Mouse (Mus musculus) megakaryocyte-erythroid progenitor cell, adult 5-6 weeks (primary cell): Measurements from ENCODE around the gene Pla2g4d. TPM values are rescaled to one million over a fixed set of nuclear protein-coding genes. Genes with fewer than 3 reads are reported as not detected.

Experiments
- ATAC-seq: replicated peaks from 2 replicates; pipeline ENCODE4 v1.8.0; 2016; ENCODE audit warnings: mild to moderate bottlenecking, inconsistent platforms; ENCODE audit not compliant: severe bottlenecking, poor library complexity, low FRiP score, low TSS enrichment
- total RNA-seq, 2 experiments: library from RNA; stranded (forward) in 1 of 2; stranded (reverse) in 1 of 2; fragments of 200-1000, 215-1000 nt in 1 of 2; fragments of >200 nt in 1 of 2; fragmentation: Nextera tagmentation in 1 of 2; gene quantifications; 2 replicates each; pipeline ENCODE4 v1.2.3; 2014 to 2017

Gene Pla2g4d
- total RNA-seq (2014; fragmentation: Nextera tagmentation) (not detected in 2 replicates), total RNA-seq (2017) (not detected in 2 replicates)

DNA sequence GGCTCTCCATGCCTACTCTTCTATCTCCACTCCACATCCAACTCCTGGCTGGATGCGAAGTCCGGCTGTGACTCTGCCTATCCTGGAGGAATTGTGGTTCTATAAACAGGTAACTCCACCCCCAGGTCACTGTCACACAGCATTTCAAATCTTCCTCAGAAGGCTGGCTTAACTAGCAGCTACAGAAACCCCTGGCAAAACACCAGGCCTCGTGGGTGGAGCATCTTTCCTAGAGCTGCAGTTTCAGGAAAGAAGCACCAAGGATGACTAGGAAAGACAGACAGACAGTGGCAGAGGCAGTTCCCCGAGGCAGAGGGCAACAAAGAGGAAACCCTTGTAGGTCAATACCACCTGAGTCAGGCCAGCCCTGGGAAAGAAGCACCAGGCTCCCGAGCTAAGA lies at the start of gene Pla2g4d:
Pla2g4d (minus strand) TSS at position 203 of the 400 bp plus-strand sequence.
- no peak for ATAC-seq

DNA sequence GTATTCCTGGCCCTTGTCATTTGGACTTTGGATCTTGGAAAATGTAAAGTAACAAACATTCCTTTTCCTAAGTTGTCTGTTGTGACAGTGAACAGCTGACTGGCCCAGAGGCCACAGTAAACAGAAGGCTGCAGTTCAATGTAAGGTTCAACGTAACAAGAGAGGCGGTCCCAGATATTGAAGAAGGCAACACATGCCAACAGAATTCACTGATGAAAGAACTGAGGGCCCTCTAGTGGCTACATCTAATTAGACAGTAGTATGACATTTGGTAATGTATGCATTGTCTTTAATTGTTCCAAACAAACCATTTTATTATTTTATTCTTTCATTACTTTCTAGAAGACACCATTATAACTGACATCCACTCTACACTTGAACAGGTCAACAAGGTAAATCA lies 48.9 kb upstream of the Pla2g4d start:
- ATAC-seq: no peak

DNA sequence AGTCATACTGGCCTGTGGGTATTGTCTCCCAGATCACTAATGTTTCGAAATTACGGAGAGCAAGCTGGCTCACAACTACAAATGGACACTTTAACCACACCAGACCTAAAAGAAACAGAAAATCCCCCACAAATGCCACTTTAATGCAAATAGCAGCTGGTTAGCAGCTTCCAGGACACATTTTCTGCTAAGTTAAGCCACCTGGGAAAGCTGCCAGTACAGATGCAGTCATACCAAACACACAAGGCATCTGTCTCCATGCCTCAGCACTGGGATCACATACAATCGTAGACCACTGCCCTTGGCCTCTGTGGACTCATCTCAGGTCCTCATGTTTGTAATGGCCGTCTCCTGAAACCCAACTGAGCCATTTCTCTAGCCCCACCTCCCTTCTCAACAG lies 42.6 kb upstream of the Pla2g4d start:
- ATAC-seq: no peak

DNA sequence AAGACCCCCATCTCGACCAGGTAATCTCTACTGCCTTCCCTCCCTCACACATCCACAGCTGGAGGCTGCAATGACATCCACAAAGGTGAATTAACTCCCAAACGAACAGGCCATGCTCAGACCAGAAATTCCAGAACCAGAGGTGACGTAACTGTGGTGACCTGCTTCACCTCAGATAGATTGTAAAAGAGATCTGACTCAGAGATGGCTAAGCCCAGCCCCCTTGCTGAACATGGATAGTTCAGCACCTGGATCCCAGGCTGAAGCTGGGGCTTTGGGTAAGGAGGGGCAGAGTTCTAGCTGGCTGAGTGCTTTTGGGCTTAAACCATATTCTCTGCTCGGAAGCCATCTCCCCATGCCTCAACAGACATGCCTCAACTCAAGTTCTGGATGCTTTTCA lies 26.1 kb upstream of the Pla2g4d start:
- ATAC-seq: no peak

DNA sequence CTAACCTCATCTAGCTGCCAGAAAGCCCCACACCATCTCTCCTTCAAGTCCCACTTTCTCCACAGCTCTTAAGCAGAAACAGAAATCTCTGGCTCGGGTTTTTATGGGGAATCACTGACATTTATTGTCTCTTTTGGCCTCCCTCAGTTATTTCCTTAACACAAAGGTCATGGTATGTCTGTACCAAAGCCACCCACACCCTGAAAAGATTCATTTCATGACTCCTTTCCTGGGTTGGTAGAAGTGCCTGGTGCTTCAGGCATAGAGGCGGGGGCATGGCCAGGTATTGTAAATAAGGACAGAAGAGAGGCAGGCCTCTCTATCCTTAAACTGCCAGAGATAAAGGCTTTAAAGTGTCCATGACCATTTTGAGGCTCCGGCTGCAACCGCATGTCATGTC lies 25.5 kb upstream of the Pla2g4d start:
- ATAC-seq: no peak

DNA sequence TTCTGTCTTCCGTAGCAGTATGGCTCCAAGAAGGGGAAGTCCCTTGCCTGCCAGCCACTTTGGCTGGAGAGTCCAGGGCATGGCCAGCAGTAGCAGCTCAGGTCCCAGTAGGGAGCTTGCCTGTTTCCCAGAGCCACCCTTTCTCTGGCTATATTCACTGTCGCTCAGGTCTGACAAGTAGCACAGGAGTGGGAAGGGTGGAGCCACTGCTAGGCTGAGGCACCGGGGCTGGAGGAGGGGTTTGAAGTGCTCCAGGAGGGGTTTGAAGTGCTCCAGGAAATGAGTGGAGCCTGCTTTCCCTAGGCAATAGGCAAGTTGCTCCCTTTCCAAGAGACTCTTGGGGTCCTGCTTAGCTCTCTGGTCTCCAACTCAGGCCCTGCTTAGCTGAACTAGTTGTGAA lies 25.0 kb upstream of the Pla2g4d start, which contains the start of gene Pla2g4f:
Pla2g4f (minus strand) TSS at position 190 of the 400 bp plus-strand sequence.
- no peak for ATAC-seq

DNA sequence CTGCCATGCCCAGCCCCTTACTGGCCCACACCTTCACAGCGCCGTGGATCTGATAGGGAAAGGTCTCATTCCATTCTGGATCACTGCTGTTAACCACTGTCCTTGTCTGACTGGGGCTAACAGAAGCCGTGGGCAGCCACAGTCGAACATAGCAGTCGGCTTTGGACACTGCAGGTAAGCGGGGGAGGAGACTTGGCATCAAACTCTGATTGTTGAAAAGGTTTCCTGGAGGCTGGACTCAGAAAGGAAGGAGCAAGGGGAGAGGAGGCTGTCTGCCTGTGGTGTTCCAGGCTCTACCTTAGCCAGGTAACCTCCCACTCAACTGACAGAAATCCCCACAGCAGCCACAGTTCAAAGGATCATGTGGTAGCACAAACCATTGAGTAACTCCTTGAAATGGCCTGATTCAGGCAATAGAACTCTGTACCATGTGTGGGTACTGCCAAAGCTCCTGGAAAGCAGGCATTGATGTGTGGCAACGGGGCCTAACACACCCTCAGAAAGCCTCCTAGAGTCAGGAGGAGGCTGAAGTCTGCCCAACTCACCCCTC lies 23.4 kb upstream of the Pla2g4d start:
- no peak for ATAC-seq

DNA sequence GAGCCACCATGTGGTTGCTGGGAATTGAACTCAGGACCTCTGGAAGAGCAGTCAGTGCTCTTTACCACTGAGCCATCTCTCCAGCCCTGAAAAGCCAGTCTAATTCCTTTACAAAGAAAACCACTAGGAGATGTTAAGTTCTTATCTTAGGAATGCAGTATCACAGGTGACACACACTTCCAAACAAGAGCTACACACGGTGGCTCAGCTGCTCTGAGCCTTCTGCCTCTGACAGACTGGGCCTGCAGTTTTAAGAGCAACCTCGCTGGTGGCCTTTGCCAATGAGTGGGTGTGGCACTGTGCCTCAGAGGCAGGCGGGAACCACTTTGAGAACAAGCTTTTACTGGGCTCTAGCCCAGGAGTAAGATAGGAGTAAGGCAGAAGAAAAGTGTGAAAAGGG lies 15.1 kb upstream of the Pla2g4d start:
- ATAC-seq: peak; percentile 32; the same call in 1 of the 2 replicates

DNA sequence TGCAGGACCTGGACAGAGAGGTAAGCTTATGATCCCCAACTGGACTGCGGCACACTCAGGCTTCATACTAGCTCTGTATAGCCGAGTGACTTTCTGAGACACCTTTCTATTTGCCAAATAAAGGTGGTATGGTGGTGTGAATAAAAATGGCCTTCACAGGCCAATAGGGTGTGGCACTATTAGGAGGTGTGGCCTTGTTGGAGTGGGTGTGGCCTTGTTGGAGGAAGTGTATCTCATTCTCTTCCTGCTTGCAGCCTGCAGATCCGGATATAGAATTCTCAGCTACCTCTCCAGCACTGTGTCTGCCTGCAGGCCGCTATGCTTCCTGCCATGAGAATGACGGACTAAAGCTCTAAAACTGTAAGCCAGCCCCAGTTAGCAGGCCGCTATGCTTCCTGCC lies 12.1 kb upstream of the Pla2g4d start:
- ATAC-seq: no peak

DNA sequence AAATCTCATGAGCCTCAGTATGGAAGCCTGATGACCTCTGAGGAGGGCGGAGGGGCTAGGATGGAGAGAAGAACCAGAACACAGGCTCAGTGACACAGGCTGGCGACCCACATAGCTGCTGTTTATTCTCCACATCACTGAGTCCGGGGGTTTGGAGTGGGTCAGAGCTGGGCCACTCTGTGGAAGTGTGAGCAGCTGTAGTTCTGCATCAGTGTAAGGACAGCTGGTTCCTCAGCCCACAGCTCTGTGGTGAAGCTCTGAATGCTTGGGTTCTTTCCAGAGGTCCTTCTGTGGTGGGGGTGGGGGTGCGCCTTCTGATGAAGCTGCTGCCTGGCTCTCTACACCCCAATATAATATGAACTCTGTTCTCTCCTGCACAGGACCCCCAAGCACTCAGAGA lies 10.9 kb upstream of the Pla2g4d start:
- no peak for ATAC-seq

DNA sequence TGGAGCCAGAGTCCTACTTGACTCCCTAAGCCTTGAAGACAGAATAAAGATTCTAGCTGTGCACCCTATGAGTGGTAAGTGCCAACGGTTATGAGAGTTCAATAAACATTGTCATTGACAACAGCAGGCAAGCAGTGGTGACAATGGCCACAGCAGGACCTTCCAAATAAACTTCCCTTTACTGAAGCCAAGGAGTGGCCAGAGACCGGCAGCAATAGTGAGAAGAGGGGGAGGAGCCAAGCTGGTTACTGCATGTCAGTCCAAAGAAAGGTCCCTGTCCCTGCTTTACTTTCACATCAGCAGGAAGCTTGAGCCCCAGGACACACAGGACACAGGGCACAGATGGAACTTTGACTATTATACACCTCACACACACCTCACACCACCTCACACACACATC lies 7.2 kb upstream of the Pla2g4d start:
- ATAC-seq: no peak; the same call in 1 of the 2 replicates

DNA sequence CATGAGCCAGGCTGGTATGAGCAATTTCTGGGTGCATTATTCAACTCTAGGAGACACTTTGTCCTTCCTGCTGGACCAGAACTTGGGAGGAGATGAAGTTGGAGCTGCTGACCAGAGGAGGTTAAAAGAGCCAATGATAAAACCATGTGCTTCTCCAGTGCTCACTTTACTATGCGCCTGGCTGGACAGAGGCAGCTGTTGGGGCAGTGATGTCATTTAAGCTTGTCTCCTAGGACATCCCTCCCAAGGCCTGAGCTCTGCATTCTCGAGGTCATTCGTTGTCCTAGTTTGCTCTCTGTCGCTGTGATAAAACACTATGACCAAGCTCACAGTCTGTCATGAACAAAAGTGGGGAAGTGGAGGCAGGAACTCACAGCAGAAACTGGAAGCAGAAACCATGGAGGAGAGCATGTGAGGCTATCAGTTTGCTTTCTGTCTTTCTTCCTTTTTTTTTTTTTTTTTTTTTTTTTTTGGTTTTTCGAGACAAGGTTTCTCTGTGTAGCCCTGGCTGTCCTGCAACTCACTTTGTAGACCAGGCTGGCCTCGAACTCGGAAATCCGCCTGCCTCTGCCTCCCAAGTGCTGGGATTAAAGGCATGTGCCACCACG lies 2.6 kb upstream of the Pla2g4d start:
- no peak for ATAC-seq

DNA sequence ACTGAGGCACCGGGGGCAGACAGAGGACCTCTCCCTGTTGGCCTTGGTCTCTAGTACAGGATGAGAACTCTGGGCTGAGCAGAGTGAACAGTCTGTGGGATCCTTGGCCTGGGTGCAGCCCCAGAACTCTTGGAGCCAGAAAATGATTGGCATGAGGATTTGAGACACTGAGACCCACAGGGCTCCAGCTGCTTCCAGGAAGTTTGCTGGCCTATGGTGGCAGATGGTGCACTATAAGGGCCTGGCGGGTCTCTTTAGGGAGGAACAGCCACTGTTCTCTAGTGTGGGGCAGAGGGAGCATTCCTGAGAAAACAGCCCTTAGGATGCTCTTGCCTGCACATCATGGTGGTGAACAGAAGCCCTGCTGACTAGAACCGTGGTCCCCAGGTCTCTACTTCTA lies 596 bp downstream of the Pla2g4d start:
- no peak for ATAC-seq

DNA sequence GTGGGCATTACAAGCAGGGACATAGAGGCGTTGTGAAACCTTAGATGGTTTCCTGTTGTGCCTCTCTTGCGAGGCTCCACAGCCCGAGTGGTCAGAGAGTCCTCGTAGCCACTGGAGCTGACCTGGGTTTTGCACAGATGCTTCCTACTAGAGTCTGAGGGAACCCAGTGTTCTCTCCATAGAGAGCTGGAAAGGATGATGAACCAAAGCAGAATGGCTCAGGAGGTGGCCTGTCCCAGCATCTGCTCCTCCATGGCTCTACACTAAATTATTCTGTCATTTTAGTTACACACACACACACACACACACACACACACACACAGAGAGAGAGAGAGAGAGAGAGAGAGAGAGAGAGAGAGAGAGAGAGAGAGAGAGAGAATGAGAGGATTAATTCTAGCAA lies 3.4 kb downstream of the Pla2g4d start:
- no peak for ATAC-seq

DNA sequence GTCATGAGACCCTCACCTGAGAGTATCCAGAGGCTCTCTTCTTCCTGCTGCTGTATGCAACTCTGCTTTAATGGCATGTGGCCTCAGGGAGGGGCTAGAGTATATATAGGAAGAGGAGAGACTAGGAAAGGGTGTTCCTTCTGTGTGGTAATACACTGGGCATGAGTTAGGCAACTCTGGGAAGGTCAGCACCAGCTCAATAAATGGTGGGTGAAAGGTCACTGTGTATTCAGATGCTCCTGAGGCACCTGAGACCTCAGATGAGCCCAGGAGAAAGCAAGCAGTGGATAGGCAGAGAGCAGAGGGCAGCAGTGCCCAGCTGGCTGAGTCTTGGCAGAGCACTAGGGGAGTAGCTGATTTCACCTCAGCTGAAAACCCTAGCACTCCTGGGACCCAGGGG lies 4.3 kb downstream of the Pla2g4d start:
- no peak for ATAC-seq

DNA sequence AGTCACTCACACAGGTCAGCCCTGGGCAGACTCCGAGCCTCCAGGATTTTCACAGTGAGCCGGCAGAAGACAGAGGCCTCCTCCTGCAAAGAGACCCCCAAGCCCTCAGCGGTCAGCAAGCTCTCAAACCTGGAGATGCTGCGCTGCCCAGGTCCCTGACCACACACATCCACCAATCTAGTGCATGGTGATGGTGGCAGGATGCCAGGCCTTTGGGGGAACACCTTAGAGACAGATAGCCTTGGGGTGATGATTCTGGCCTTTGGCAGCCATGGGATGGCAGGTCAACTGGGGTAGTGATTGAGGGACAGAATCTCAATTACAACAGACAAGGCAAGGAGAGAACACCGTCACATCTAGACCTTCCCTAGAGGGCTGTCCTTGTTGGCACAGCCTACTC lies 4.9 kb downstream of the Pla2g4d start:
- no peak for ATAC-seq

DNA sequence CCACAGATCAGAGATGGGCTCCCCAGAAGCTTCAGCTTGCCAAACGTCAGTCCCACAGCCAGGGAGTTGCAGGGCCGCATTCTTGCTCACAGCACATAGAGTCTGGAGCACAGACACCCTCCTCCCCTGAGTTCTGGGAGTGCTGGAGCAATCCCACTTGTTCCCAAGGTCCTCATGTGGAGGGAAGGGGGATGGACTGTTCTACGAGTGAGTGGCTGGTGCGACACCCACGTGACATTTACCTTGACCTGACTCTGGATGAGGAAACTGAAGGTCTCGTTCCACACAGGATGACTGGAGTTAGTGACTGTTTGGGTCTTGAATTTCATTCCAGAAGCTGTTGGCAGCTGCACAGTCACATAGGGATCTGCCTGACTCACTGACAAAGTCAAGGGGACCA lies 5.4 kb downstream of the Pla2g4d start:
- ATAC-seq: no peak

DNA sequence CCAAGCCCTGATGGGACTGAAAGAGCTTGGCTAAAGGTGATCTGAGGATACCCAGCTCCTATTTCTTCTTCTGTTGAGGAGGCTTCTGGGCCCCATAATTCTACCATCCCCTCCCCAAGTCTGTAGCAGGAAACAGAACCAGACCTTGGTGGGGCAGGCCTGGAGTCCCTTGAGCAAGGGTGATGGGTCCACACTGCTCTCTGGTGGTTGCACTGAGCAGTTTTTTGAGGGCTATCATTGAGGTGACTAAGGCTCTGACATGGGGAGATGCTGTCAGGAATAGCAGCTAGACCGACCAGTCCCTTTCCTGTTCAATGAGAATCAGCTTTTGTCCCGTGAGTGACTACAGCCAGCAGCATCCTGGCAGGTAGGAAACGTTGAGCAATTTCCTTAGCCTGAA lies 7.8 kb downstream of the Pla2g4d start:
- ATAC-seq: no peak

DNA sequence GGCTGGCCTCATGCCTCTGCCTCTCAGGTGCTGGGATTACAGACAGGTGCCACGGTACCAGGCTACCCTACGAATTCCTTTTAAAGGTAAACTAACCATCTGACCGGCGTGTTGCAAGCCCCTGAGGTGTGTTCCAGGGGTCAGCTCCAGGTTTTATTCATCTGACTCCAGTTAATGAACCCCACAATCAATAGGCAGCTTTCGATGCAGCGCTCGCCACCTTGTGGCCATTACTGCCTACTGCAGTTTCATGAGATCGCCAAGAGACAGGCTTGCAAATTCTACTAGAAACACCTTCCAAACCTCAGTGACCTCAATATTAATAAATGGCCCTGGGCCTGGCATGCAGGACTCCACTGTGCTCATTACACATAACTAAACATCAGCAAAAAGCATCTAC lies 9.0 kb downstream of the Pla2g4d start:
- 0 out of 2 replicates have a peak, but pooled peaks have one; percentile 43 for ATAC-seq

DNA sequence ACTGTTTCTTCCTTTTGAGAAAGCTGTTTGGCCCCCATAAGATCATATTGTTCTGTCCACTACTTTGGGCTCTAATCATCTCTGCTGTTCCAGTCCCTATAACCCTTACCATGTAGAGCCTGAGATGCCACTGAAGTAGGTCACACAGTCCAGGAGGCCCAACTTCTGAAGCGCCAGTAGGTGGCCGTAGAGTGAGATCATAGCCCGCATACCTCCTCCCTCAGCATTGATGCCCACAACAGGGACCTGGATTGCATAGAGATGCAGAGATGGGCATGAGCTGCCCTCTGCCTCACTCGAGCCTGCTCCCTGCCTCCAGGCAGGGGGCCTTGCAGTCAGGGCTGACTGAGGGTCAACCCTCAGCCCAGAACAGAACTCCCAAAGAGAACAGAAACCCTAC lies 12.0 kb downstream of the Pla2g4d start:
- no peak for ATAC-seq

DNA sequence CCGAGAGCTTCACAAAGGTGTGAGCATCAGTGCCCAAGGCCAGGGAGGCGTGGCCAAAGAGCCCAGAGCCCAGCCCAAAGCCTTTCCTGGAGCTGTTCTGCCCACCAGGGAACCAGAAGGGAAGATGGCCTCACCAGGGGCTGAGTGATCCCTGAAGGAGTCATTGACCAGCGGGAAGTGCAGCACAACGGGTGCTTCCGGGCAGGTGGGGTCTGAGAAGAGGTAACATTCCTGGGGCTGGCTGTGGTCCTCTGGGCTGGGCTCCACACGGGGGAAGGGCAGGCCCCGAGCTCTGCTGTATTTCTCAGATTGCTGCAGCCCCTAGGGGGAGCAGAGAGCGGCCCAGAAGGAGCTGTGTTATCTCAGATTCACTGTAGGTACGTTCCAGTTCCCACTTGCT lies 20.4 kb downstream of the Pla2g4d start:
- peak; percentile 94 for ATAC-seq

DNA sequence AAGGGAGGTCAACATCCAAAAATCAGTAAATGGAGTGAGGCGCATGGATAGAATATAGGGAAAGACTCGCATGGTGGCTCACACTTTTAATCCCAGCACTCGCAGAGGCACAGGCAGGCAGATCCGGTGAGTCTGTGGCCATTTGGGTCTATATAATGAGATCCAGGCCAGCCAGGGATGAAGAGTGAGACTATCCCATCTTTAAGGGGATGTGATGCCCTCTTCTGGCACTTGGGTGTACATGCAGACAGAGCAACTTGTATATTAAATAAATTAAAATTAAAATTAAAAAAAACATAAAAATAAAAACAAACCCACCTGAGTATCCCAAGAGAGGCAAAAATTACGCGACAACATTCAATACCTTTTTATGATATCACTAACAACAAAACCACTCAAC lies 23.5 kb downstream of the Pla2g4d start:
- ATAC-seq: no peak
